Mouse (Mus musculus): Measurements from ENCODE around the gene Sytl2. TPM values are rescaled to one million over a fixed set of nuclear protein-coding genes. Genes with fewer than 3 reads are reported as not detected.

Gene Sytl2
- total and polyA plus RNA-seq, 3 experiments = 0.85 TPM; not detected in 2

- in situ Hi-C loops (cut with MboI; ENCODE audit: low pct_ligation_motif_present, low pct_unique_long_range_greater_than_20kb, low sequenced_read_pairs) = no loop called here
- dilution Hi-C loops (cut with MboI; ENCODE audit: extremely low pct_ligation_motif_present, extremely low pct_unique_long_range_greater_than_20kb, low sequenced_read_pairs) = no loop called here
- DNase-seq (ENCODE audit: extremely low read depth) = no peak
- no peak for TF ChIP-seq ELF1 (IDR thresholded peaks at IDR 0.05; ENCODE audit: low read depth, low read length)
- no peak for TF ChIP-seq EP300 (IDR thresholded peaks at IDR 0.05; ENCODE audit: low read length)
- no peak for TF ChIP-seq CHD1 (IDR thresholded peaks at IDR 0.05; ENCODE audit: low read depth, low read length)
- TF ChIP-seq USF2 (conservative IDR thresholded peaks at IDR 0.05; ENCODE audit: low read depth, low read length) = no peak
- no peak for TF ChIP-seq E2F4 (IDR thresholded peaks at IDR 0.05; ENCODE audit: insufficient replicate concordance, low read depth, low read length)
- H3K4me1 ChIP-seq (ENCODE audit: control insufficient read depth in 1 of 2, insufficient read depth in 2 of 2) = peaks cover 13 to 14% of the 10 kb centered on the region in 2 experiments
- H3K4me3 ChIP-seq (replicated peaks in 1 of 3; ENCODE audit: low read depth in 2 of 3, low read length in 2 of 3, poor library complexity in 1 of 3) = no peak overlapping the region
- no peaks in the 10 kb centered on the region for H3K9me3 ChIP-seq (replicated peaks; ENCODE audit: low read length)
- no peaks in the 10 kb centered on the region for H3K36me3 ChIP-seq (replicated peaks in 1 of 2; ENCODE audit: control insufficient read depth in 1 of 2, insufficient read depth in 1 of 2, low read length in 1 of 2)
- H3K4me2 ChIP-seq (ENCODE audit: insufficient read depth, low read depth, poor library complexity, severe bottlenecking) = peak overlapping the region; percentile 18; the same call in 1 of the 2 replicates
- H3K27ac ChIP-seq (ENCODE audit: insufficient read depth, low read depth) = no peak overlapping the region
- no peaks in the 10 kb centered on the region for H3K79me2 ChIP-seq (replicated peaks; ENCODE audit: control insufficient read depth, extremely low read depth, insufficient read depth, poor library complexity, severe bottlenecking)
- H3K27me3 ChIP-seq (replicated peaks) = no peaks in the 10 kb centered on the region
- H3K9ac ChIP-seq (ENCODE audit: insufficient read depth, low read depth) = no peak overlapping the region
These were observed 39.3 kb downstream of the Sytl2 start for GRCm38 (mm10) chr7:90341212-90341957.

- DNase-seq (ENCODE audit: extremely low read depth) = no peak
- no peak for TF ChIP-seq PAX5 (IDR thresholded peaks at IDR 0.05; ENCODE audit: low read length)
These were observed 42.9 kb downstream of the Sytl2 start for GRCm38 (mm10) chr7:90344903-90345302.

GRCm38 (mm10) chr7:90347779-90348437 lies 45.9 kb downstream of the Sytl2 start:
- TF ChIP-seq SIN3A (IDR thresholded peaks at IDR 0.05; ENCODE audit: low read length) (no peak), ZNF384 (IDR thresholded peaks at IDR 0.05; ENCODE audit: low read depth, low read length) (no peak), SMC3 (IDR thresholded peaks at IDR 0.05; ENCODE audit: low read depth, low read length) (no peak), MAZ (IDR thresholded peaks at IDR 0.05; ENCODE audit: low read depth, low read length) (no peak), MYC (IDR thresholded peaks at IDR 0.05; ENCODE audit: low read depth, low read length) (no peak), RAD21 (IDR thresholded peaks at IDR 0.05; ENCODE audit: low read depth, low read length) (no peak), MAFK (IDR thresholded peaks at IDR 0.05; ENCODE audit: insufficient replicate concordance, low read length) (no peak), EP300 (IDR thresholded peaks at IDR 0.05; ENCODE audit: low read length) (no peak), GABPA (IDR thresholded peaks at IDR 0.05; ENCODE audit: insufficient replicate concordance, low read depth, low read length) (no peak), MXI1 (IDR thresholded peaks at IDR 0.05; ENCODE audit: low read depth, low read length) (no peak), KAT2A (IDR thresholded peaks at IDR 0.05; ENCODE audit: insufficient replicate concordance, low read length) (no peak)

More at GRCm38 (mm10) chr7:90344903-90345302, 42.9 kb downstream of the Sytl2 start:
- Histone ChIP-seq H3K27me3 (replicated peaks) (no peaks in the 10 kb centered on the region), H3K4me3 (replicated peaks in 1 of 3; ENCODE audit: low read depth in 2 of 3, low read length in 2 of 3, poor library complexity in 1 of 3) (no peak overlapping the region), H3K4me1 (ENCODE audit: control insufficient read depth in 1 of 2, insufficient read depth in 2 of 2) (peaks cover 13 to 21% of the 10 kb centered on the region in 2 experiments), H3K36me3 (replicated peaks in 1 of 2; ENCODE audit: control insufficient read depth in 1 of 2, insufficient read depth in 1 of 2, low read length in 1 of 2) (no peaks in the 10 kb centered on the region), H3K4me2 (ENCODE audit: insufficient read depth, low read depth, poor library complexity, severe bottlenecking) (no peak overlapping the region), H3K9me3 (replicated peaks; ENCODE audit: low read length) (no peaks in the 10 kb centered on the region), H3K27ac (ENCODE audit: insufficient read depth, low read depth) (no peak overlapping the region), H3K79me2 (replicated peaks; ENCODE audit: control insufficient read depth, extremely low read depth, insufficient read depth, poor library complexity, severe bottlenecking) (no peaks in the 10 kb centered on the region), H3K9ac (ENCODE audit: insufficient read depth, low read depth) (no peak overlapping the region)
- dilution Hi-C loops (cut with MboI; ENCODE audit: extremely low pct_ligation_motif_present, extremely low pct_unique_long_range_greater_than_20kb, low sequenced_read_pairs) = no loop called here
- in situ Hi-C loops (cut with MboI; ENCODE audit: low pct_ligation_motif_present, low pct_unique_long_range_greater_than_20kb, low sequenced_read_pairs) = loop anchor here (5.0 kb wide), 1 partner anchor 33 kb away; no protein-coding TSS in a partner anchor

More at GRCm38 (mm10) chr7:90347779-90348437, 45.9 kb downstream of the Sytl2 start:
- Histone ChIP-seq H3K27ac (ENCODE audit: insufficient read depth, low read depth) (no peak overlapping the region), H3K9me3 (replicated peaks; ENCODE audit: low read length) (no peaks in the 10 kb centered on the region), H3K9ac (ENCODE audit: insufficient read depth, low read depth) (no peak overlapping the region), H3K4me1 (ENCODE audit: control insufficient read depth in 1 of 2, insufficient read depth in 2 of 2) (peaks cover 17 to 29% of the 10 kb centered on the region in 2 experiments), H3K4me2 (ENCODE audit: insufficient read depth, low read depth, poor library complexity, severe bottlenecking) (no peak overlapping the region), H3K4me3 (replicated peaks in 1 of 3; ENCODE audit: low read depth in 2 of 3, low read length in 2 of 3, poor library complexity in 1 of 3) (no peak overlapping the region), H3K79me2 (replicated peaks; ENCODE audit: control insufficient read depth, extremely low read depth, insufficient read depth, poor library complexity, severe bottlenecking) (no peaks in the 10 kb centered on the region), H3K27me3 (replicated peaks) (no peaks in the 10 kb centered on the region), H3K36me3 (replicated peaks in 1 of 2; ENCODE audit: control insufficient read depth in 1 of 2, insufficient read depth in 1 of 2, low read length in 1 of 2) (no peaks in the 10 kb centered on the region)
- dilution Hi-C loops (cut with MboI; ENCODE audit: extremely low pct_ligation_motif_present, extremely low pct_unique_long_range_greater_than_20kb, low sequenced_read_pairs) = no loop called here
- in situ Hi-C loops (cut with MboI; ENCODE audit: low pct_ligation_motif_present, low pct_unique_long_range_greater_than_20kb, low sequenced_read_pairs) = loop anchor here (5.0 kb wide), 1 partner anchor 36 kb away; no protein-coding TSS in a partner anchor
- no peak for DNase-seq (ENCODE audit: extremely low read depth)
